Mouse (Mus musculus) kidney, postnatal 36 days (tissue): Measurements from ENCODE around the gene Tkt.
A peak's percentile ranks its signal among the peaks of the same experiment; 100 is the strongest.
"Not testable (repeated sequence)": the region's sequence is repeated elsewhere in the genome, so short reads cannot be mapped to it uniquely, and the experiment has no call there.

Source experiments
- DNase-seq, 2 experiments: peaks; one replicate each; pipeline ENCODE4 v3.0.0; 2021 to 2022; ENCODE audit warnings: mixed read lengths in 2 of 2

Tkt gene

DNA sequence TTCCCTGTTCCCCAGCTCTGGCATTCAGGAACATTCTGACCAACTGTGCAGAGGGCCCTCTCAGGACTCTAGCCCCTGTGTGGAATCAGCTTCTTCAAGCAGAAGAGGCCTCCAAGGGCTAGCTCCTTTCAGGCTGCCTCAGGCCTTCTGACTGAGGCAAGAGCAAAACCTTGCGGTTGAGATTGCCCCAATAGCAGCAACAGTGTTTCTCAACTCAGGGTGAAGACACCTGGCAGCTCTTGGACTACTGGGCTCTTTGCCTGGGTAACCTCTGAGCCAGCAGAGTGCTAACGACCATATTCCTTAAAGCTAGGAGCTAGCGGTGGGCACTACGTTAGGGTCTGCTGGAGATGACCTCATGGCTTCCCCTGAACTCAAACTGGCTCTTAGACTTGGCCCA, 5.0 kb downstream of the Tkt start:
- peak in 1 of 2 experiments; percentile 39 for DNase-seq

DNA sequence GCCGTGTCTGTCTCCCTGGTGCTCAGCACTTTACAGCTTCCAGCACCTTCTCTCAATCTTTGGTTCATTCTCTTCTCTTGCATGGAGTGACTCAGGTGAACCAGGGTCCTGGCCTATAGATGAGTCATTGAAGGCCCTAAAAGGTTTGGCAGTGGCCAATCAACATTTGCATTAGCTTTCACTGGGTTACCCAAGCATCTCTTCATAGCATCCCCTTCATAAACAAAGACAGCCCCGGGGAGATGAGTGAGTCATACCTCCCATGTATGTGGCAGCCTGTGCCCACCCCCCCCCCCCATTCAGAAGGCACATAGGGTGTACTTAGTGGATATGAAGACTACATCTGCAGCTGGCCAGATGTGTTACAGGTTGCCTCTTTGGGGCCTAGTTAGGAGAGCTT, 8.5 kb downstream of the Tkt start:
- no peak for DNase-seq

DNA sequence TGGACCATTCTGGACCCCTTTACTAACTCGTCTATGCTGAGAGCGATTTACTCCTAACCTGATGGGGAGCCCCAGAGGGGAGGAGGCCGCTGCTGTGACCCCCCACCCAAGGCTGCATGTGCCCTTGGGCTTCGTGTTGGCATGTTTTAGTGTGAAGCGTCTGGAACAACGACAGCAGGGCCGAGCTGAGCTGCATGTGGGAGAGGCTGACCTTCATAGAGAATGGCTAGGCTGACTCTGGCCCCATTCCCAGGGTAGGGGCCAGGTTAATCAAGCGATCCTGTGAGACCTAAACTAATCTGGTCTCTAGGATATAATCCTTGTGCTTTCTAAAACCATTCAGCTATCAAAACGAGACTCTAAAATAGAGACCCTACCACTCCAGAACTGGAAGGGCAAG, 9.6 kb downstream of the Tkt start:
- DNase-seq = peak in 1 of 2 experiments; percentile 46

- DNase-seq = peak; percentile 77 to 81
These were observed 11.2 kb downstream of the Tkt start for GRCm38 (mm10) chr14:30559321-30559850.

DNA sequence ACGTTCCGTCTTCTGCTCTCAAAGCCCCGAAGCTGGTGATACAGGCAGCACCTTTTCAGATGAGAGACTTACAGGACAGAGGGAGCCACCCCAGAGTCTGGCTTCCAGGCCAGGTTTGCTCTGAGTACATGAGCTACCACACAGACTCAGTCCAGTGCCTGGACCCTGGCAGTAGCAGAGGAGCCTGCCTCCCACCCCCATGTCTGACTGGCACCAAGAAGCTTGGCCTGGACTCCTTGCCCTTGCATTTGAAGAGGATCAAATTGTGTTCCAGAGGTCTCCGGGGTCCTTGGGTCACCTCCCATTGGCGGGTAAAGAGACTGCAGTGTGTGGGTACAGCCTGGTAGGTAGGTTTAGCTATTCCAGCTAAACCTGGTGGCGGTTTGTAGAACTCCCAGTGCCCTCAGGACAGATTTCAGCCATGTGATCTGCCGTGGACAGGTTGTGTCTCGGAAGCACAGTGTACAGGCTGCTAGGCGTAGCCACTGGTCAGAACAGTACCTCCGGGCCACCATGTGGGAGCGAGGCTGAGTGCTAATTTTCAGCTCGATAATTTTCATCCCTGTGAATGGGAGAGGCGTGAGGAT, 12.7 kb downstream of the Tkt start:
- DNase-seq = peak; percentile 60 to 63

- DNase-seq = peak; percentile 91 to 92
These were observed 13.5 kb downstream of the Tkt start for GRCm38 (mm10) chr14:30561470-30562187.

- DNase-seq = no peak
These were observed 14.2 kb downstream of the Tkt start for GRCm38 (mm10) chr14:30562343-30562742.

DNA sequence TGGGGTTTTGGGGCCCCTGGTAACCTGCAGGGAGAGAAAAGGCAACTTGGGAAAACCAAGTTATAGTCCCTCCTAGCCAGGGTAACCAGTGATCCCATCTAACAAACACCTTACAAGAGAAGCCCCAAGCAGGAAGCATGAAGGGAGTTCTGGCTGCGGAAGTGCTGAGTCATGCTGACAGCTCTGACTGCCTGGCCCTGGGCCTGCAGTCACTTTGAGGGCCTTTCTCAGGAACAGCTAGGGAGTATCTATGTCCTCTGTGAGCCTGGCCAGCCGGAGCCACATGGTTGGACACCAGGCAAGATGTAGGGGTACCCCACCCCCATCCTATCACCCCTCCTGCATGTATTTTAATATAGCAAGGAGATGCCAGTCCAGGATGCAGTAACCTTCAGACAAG, 16.3 kb downstream of the Tkt start:
- peak; percentile 84 to 85 for DNase-seq

DNA sequence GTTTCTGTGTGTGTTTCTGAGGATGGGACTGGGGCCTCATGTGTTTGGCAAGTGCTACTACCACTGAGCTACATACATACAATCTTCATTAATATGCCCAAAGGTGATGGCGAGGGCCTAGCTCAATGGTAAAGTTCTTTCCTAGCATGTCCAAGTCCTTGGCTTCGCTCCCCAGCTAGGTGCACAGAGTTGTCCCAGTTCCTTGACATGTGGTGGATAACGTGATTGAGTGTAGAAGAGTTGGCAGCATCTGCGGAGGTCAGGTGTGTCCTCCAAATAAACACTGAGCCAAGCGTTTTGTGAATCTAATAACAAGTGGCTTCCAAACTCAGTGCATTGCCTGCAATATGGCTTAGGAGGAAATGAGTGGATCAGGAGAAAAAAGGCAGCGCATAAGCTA, 18.2 kb downstream of the Tkt start:
- DNase-seq = peak in 1 of 2 experiments; percentile 45

DNA sequence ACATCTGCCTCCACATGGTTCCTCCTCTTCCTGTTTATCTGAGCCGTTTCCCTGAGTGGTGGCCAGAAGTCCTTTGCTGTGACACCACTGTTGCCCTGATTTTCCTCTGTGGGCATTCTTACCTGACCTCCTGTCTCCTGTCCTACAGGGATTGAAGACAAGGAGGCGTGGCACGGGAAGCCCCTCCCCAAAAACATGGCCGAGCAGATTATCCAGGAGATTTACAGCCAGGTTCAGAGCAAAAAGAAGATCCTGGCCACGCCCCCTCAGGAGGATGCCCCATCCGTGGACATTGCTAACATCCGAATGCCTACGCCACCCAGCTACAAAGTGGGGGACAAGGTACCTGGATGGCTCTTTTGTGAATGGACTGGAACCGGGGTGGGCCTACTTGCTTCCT, 19.9 kb downstream of the Tkt start:
- no peak for DNase-seq

DNA sequence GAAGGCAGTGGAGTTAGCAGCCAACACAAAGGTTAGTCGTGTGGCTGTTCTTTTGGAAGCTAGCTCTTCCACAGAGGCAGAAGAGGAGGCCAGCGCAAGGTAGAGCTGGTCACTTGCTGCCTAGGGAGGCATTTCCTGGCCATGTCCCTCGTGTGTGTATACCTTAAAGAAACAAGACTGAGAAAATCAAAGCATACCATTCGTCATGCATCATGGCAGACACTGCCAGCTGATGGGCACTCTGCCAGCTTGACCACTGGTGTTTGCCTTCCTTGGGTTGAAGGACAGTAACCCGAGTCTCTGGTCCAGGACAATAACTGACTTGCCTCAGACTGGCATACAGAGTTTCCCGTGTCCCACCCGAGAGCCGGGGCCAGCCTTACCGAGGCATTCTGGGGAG, 22.1 kb downstream of the Tkt start:
- peak in 1 of 2 experiments; percentile 64 for DNase-seq

- no peak for DNase-seq
These were observed 24.1 kb downstream of the Tkt start for GRCm38 (mm10) chr14:30572253-30572652.

DNA sequence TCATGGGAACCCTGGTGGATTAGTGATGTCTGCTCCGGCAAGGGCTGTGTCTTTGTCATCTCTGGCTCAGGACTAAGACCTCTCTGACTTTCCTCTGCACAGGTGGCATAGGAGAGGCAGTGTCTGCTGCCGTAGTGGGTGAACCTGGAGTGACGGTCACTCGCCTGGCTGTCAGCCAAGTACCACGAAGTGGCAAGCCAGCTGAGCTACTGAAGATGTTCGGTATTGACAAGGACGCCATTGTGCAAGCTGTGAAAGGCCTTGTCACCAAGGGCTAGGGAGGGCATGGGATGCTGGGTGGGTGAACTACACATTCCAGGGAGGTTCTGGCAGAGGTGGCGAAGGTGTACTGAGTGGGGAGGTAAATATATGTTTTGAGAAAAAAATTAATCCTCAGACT, 25.1 kb downstream of the Tkt start:
- DNase-seq = no peak

DNA sequence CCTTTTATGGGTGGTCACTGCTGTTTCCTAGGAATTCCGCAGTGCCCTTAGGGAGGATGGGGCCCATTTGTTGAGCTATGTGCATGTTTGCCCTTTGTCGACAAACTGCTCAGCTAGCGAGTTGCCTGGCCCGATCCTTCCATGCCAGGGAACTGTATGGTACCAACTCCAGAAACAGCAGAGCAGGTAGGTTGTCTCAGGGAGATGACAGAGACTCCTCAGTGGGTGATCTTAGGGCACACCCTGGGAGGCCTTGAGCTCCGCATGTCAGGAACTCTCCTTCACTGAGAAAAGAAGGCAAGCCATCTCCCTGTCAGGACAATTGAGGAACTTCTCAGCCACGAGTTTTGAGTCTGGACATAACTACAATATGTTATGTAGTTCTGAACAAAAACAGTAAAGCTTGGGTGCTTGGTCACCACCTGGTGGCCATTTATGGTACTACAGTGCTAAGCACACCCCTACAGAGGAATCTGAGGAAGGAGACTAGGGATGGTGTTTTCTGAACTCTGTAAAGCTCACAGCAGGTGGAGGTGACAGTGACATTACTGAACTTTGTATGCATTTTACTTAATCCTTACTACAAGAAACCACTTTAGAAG, 25.9 kb downstream of the Tkt start:
- DNase-seq = peak; percentile 78 to 88

GRCm38 (mm10) chr14:30575791-30576190, 27.6 kb downstream of the Tkt start:
- DNase-seq = no peak

DNA sequence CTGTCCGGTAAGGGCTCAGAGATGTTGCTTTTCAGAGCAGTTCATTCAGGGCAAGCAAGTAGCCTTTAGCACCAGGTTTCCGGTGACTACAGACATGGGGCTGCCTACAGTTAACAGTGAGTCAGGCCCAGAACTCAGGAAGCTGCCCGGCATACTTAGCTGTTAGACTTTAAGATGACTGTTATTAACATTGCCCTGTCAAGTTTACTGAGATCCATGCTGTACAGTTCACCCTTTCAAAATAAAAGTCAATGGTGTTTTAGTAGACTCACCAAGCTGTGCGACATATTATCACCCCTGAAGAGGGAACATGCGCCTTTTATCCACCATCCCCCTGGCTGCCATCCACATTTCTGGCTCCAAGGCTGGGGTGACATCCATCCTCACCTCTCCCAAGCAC, 28.1 kb downstream of the Tkt start:
- no peak for DNase-seq

GRCm38 (mm10) chr14:30577303-30578062, 29.3 kb downstream of the Tkt start:
- not testable (repeated sequence) for DNase-seq

DNA sequence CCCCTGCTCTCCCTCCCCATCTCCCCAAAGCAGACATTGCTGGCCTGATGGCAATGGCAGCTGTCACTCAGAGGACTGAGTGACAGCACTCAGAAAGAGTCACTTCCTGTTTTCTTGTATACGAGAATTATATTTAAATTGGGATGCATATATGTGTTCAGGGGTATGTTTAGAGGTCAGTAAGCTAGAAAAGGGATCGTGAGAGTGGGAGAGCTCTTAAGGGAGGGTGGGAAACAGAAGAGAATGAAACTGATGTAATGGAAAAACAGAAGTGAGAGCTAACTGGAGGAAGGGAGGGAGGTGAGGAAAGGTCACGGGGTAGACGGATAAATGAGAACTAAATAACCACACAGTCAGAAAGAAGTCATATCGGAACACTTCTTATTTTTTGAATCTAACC, 31.0 kb downstream of the Tkt start:
- DNase-seq = no peak

DNA sequence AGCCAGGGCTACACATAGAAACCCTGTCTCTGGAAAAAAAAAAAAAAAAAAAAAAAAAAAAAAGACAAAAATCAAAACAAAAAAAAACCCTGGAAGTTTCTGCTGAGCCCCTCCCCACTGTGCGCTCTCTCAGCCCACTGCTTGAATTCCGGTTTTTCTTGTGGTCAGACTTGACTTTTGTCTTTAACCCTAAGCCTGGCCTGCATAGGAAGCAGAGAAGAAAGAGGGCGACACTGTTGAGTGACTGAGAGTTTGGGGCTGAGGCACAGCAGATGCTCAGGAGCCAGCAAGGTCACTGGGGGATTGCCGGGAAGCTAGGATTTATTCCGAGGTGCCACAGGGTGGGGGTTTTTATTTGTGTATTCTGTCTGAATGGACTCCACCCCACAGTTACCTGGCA, 31.7 kb downstream of the Tkt start:
- DNase-seq = no peak

- DNase-seq = no peak
These were observed 33.1 kb downstream of the Tkt start for GRCm38 (mm10) chr14:30581238-30581637.

GRCm38 (mm10) chr14:30584077-30584476, 35.9 kb downstream of the Tkt start:
- DNase-seq = no peak

DNA sequence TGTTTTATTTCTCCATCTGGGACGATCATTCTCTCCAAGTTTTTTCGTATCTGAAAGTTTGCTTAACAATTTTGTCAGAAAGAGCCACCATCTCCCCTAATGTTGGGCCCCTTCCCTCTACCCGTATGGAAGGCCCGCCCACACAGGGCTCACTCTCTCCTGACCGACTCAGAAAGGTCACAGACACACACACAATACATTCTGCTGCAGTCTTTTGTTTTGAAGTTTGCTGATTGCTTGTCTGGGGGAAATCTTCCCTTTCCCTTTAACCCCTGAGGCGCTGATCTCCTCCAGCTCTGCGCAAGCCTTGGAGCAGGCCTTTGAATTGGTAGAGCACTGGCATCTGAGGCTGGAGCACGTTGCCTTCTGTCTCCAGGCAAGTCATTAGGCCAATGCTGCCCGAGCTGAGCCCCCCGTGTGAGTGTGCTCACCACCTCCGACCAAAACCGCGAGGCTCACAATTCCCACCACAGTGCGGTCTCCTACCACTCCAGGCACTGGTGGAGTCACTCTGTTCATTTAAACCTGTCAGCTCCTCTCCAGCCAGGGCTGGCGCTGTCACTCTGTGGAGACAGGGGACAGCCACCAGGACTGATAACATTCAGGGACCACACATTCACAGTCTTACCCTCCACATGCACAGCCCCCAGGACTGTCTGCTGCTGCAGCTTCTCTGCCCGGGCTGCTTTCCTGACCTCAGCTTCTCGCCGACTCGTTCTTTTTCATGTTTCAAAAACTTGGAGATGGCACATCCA, 36.5 kb downstream of the Tkt start:
- no peak for DNase-seq

- no peak for DNase-seq
These were observed 37.2 kb downstream of the Tkt start for GRCm38 (mm10) chr14:30585323-30585722.
